Mouse (Mus musculus): Measurements from ENCODE around the gene Lrrc74a. TPM values are rescaled to one million over a fixed set of nuclear protein-coding genes. Genes with fewer than 3 reads are reported as not detected.

Gene Lrrc74a
- polyA plus RNA-seq, 1 experiment from 2014 or later = not detected

DNA sequence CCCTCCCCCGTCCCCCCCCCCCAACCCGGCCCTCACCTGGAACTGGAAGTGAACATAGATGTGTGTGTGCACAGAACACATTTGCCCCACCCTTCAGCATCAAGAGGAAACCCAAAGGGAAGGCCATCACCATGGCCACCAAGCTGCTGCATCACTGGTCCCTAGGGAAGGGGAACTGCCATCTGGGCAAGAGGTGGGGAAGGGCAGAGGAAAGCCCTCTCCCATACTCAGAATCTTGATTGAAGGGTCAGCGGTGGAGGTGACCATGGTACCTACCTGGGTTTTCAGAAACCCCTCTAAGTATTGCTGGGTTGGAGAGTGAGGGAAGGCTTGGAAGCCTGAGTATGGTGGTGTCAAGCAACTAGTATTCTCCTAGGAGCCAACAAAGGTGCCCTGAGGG lies 68.7 kb downstream of the Lrrc74a start:
- Histone ChIP-seq H3K4me3 (replicated peaks) (no peak overlapping the region), H3K9me3 (no peaks in the 10 kb centered on the region), H3K27ac (peak overlapping the region; percentile 99), H3K36me3 (no peaks in the 10 kb centered on the region), H3K4me2 (replicated peaks) (peak overlapping the region; percentile 49; the same call in 1 of the 2 replicates), H3K9ac (replicated peaks) (no peak overlapping the region), H3K27me3 (0 out of 2 replicates have a peak, but pooled peaks cover 3% of the 10 kb centered on the region), H3K4me1 (replicated peaks) (peaks cover 93% of the 10 kb centered on the region)
- WGBS = 42% methylated on average over 3 of the region's 3 CpGs
- ATAC-seq = no peak

DNA sequence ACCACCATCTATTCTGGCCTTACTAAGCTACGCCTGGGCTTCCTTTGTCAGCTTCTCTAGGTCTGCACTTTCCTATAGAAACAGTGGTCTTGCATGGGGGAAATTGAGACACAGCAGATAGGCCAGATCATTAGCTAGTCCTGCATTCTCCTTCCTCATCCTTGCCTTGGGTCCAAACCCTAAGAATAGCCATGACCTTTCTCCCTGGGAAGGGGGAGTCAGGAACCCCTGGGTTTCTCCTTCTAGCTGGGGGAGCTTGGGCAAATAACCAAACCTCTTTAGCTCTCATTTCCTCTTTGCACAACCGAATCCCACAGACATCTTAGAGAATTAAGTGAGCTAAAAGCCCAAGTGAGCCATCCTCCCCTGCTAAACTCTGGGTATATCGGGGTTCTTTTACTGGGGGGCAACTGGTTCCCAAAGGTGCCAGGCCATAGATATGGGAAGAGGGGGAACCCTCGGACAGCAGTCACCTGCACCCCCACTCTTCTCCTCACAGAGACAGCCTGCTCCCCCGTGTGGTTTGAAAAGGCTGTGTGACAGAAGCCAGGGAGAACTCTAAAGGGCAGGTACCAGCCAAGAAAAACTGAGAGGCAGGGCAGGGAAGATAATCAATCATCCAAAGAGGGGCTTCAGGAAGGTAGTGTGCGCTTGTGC lies 69.6 kb downstream of the Lrrc74a start:
- Histone ChIP-seq H3K9ac (replicated peaks) (no peak overlapping the region), H3K4me2 (replicated peaks) (no peak overlapping the region), H3K36me3 (no peaks in the 10 kb centered on the region), H3K9me3 (no peaks in the 10 kb centered on the region), H3K27me3 (0 out of 2 replicates have a peak, but pooled peaks cover 3% of the 10 kb centered on the region), H3K27ac (peak overlapping the region; percentile 99), H3K4me1 (replicated peaks) (peaks cover 100% of the 10 kb centered on the region), H3K4me3 (replicated peaks) (no peak overlapping the region)
- no peak for ATAC-seq
- WGBS = 56% methylated on average over 6 of the region's 6 CpGs

DNA sequence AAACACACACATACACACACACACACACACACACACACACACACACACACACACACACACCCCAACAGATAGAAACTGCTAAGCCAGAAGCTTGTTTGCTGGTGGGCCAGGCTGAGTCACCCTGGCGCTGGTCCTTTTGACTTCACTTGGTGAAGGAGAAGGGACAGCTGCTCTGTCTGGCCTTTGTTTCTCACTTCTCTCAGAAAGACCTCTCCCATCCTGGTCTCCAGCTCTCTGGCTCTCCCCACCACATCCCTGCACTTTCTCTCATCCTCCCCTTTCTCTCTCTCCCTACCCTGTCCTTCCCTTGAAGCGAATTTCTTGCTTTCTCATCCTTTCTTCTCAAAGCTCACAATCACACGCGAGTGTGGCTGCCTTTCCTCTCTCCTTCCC lies 70.1 kb downstream of the Lrrc74a start:
- Histone ChIP-seq H3K27me3 (0 out of 2 replicates have a peak, but pooled peaks cover 3% of the 10 kb centered on the region), H3K4me2 (replicated peaks) (no peak overlapping the region), H3K4me3 (replicated peaks) (no peak overlapping the region), H3K27ac (peak overlapping the region; percentile 99), H3K36me3 (no peaks in the 10 kb centered on the region), H3K4me1 (replicated peaks) (peaks cover 100% of the 10 kb centered on the region), H3K9me3 (no peaks in the 10 kb centered on the region), H3K9ac (replicated peaks) (0 out of 2 replicates have a peak overlapping the region, but pooled peaks have one; percentile 23)
- WGBS = 28% methylated on average over 3 of the region's 4 CpGs
- no peak for ATAC-seq

DNA sequence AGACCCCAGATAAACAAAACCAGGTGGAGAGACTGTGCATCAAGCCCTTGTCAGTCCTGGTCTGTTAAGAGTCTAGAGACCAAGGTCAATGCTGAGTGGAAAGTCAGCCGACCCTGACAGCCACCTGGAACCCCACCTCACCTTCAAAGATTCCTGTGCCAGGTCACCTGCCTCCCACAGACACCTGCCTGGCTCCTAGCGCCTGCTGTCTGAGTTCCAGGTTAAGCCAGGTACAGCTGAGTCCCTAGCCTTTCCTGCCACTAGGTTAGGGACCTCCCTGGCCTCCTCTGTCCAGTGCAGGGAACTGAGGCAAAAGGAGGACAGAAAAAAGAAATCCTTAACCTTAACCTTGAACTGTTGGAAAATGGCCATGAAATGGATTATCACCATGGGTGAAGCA lies 70.7 kb downstream of the Lrrc74a start:
- Histone ChIP-seq H3K27me3 (0 out of 2 replicates have a peak, but pooled peaks cover 3% of the 10 kb centered on the region), H3K4me2 (replicated peaks) (no peak overlapping the region), H3K4me3 (replicated peaks) (no peak overlapping the region), H3K4me1 (replicated peaks) (peaks cover 100% of the 10 kb centered on the region), H3K27ac (peak overlapping the region; percentile 99), H3K9me3 (no peaks in the 10 kb centered on the region), H3K9ac (replicated peaks) (0 out of 2 replicates have a peak overlapping the region, but pooled peaks have one; percentile 33), H3K36me3 (no peaks in the 10 kb centered on the region)
- 80% methylated on average over 2 of the region's 2 CpGs for WGBS
- ATAC-seq = no peak

DNA sequence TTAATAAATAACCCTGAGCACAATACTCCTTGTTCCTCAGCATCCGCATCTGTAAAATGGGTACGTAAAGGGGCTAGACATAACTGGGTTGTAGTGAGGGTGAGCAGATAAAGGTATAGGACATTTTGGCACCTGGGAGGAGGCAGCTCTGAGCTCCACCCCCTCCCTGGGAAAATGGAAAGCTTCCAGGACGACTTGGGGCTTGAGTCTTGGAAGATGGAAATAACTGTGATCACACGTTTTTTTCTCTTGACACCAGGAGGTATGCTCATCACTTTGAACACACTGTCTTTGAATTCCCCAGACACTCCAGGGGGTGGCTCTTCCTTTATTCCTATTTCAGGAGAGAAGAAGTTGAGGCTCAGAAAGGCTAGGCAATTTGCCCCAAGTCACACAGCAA lies 71.1 kb downstream of the Lrrc74a start:
- H3K9me3 ChIP-seq = no peaks in the 10 kb centered on the region
- WGBS = 65% methylated on average over 4 of the region's 4 CpGs
- H3K9ac ChIP-seq (replicated peaks) = peak overlapping the region; percentile 51; the same call in 1 of the 2 replicates
- no peak overlapping the region for H3K4me3 ChIP-seq (replicated peaks)
- H3K4me1 ChIP-seq (replicated peaks) = peaks cover 100% of the 10 kb centered on the region
- peak overlapping the region; percentile 99 for H3K27ac ChIP-seq
- H3K27me3 ChIP-seq = 0 out of 2 replicates have a peak, but pooled peaks cover 3% of the 10 kb centered on the region
- ATAC-seq = no peak
- H3K36me3 ChIP-seq = no peaks in the 10 kb centered on the region
- H3K4me2 ChIP-seq (replicated peaks) = no peak overlapping the region

DNA sequence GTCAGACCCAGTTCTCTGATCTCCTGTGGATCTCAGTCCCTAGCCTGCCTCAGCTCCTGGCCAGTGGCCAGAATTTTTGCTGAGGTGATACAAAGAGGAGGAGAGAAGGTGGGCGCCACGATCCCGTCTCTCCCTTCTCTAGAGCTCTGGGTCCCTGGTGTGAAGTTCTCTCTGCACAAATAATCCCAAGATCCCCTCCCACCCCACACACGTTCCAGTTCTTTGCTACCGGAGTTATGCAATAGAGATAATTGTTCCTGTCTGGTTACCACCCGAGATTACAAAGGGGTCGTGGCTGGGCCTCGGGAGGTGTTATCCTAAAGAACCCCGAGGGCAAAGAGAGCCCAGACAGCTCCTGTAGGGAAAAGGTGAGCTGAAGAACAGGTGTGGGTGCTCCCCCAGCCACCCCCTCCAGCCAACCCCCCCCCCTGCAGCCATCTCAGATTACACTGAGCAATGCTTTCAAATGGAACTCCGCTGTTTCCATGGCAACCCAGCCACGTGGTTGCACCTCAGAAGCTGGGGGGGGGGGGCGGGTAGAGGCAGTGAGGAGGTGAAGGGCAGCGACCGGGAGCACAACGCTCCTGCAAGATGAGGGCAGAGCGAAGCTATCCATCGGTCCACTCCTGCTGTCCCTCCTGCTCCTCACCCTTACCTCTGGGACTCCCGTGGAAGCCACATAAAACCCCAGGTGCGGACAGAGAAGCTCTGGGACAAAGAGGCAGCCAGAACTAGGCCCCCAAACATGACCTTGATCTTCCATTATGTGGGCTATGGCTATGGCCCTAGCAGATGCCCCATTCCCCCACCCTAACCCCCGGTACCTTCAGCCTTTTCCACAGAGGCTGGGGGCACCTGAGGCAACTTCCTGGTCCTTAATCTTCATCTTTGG lies 72.1 kb downstream of the Lrrc74a start:
- H3K9ac ChIP-seq (replicated peaks) = peak overlapping the region; percentile 60
- 3% methylated on average over 20 of the region's 20 CpGs for WGBS
- H3K27me3 ChIP-seq = 0 out of 2 replicates have a peak, but pooled peaks cover 3% of the 10 kb centered on the region
- H3K4me3 ChIP-seq (replicated peaks) = peak overlapping the region; percentile 13; the same call in 1 of the 2 replicates
- H3K27ac ChIP-seq = peak overlapping the region; percentile 99
- peaks cover 100% of the 10 kb centered on the region for H3K4me1 ChIP-seq (replicated peaks)
- peak overlapping the region; percentile 54 for H3K4me2 ChIP-seq (replicated peaks)
- no peaks in the 10 kb centered on the region for H3K9me3 ChIP-seq
- ATAC-seq = peak; percentile 5; the same call in 1 of the 2 replicates
- H3K36me3 ChIP-seq = no peaks in the 10 kb centered on the region

DNA sequence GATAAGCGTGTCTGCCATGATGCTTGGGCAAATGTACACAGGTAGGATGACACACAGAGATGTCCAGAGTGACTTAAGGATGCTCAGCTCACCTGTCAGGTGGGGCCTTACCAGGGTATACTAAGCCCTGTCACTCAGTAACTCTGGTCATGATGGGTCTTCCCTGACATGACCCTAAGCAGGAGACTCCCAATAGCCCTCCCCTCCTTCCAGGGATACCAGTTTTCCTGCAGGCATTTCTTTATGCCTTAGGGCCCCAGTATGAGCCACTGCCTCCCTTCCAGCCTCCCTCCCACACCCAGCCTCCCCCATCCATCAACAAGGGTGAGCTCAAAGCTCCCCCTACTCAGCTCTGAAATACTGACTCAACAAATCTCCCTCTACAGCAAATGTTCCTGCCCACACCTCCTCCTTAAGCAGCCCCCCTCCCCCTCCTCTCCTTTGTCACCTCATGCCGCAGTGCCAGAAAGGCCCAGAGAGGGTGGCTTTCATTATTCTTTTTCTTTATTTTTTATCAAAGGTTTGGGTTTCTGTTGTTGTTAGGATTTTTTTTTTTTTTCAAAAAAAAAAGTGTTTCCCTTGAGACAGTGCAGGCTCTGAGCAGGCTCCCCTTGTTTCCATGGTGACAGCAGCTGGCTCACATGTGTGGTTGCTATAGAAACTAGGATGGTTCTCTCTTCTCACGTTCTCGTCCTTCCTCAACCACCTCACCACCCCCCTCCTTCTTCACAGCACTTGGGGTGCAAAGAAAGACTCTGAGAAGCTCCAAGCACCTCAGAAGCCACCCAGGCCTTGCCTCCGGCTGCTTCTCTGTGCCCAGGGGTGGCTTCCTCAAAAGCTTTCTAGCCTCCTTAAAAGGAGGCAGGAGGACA lies 73.0 kb downstream of the Lrrc74a start:
- Histone ChIP-seq H3K4me3 (replicated peaks) (peak overlapping the region; percentile 13; the same call in 1 of the 2 replicates), H3K9ac (replicated peaks) (peak overlapping the region; percentile 60), H3K27ac (peak overlapping the region; percentile 99), H3K9me3 (no peaks in the 10 kb centered on the region), H3K27me3 (0 out of 2 replicates have a peak, but pooled peaks cover 3% of the 10 kb centered on the region), H3K4me2 (replicated peaks) (peak overlapping the region; percentile 54), H3K36me3 (no peaks in the 10 kb centered on the region), H3K4me1 (replicated peaks) (peaks cover 100% of the 10 kb centered on the region)
- WGBS = 8% methylated on average over 5 of the region's 5 CpGs
- ATAC-seq = peak; percentile 82

DNA sequence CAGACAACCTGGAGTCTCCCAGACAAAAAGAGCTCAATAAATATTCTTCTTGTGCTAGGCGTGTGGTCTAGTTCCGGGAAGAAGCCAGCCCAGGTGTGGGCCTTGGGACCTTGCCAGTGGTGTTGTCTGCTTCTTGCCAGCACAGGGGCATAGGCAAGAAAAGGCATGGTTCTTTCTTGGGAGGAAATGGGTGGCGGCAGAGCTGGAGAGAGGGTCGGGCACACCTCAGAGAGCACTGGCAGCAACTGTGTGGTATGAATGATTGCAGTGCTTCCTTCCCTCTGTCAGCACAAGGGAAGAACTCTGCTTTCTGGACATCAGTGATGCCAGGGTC lies 73.6 kb downstream of the Lrrc74a start:
- H3K4me2 ChIP-seq (replicated peaks) = peak overlapping the region; percentile 54
- no peaks in the 10 kb centered on the region for H3K36me3 ChIP-seq
- WGBS = 24% methylated on average over 4 of the region's 4 CpGs
- 0 out of 2 replicates have a peak, but pooled peaks cover 3% of the 10 kb centered on the region for H3K27me3 ChIP-seq
- H3K9me3 ChIP-seq = no peaks in the 10 kb centered on the region
- peak overlapping the region; percentile 99 for H3K27ac ChIP-seq
- peak overlapping the region; percentile 58 for H3K9ac ChIP-seq (replicated peaks)
- peak; percentile 5 for ATAC-seq
- no peak overlapping the region; the same call in 1 of the 2 replicates for H3K4me3 ChIP-seq (replicated peaks)
- peaks cover 99% of the 10 kb centered on the region for H3K4me1 ChIP-seq (replicated peaks)

DNA sequence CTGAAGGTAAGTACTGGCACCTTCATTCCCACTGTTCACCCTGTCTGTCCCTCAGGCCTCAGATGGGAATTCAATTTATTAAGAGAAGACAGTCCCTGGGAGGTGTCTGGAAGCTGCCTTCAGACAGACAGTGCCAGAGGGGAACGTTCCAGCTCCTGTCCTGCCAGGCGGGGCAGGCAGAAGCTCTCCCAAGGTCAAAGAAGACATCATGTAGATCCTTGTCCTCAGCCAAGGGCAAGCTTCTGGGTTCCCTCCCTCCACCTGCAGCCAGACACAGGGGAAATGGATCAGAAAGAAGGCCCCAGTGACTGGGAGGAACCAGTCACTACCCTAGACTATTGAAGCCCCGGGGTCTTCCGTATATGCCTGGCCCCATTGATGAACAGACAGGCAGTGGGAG lies 74.7 kb downstream of the Lrrc74a start:
- Histone ChIP-seq H3K9ac (replicated peaks) (no peak overlapping the region), H3K27me3 (no peaks in the 10 kb centered on the region), H3K4me1 (replicated peaks) (peaks cover 91% of the 10 kb centered on the region), H3K4me3 (replicated peaks) (no peak overlapping the region), H3K36me3 (no peaks in the 10 kb centered on the region), H3K9me3 (no peaks in the 10 kb centered on the region), H3K27ac (peak overlapping the region; percentile 99), H3K4me2 (replicated peaks) (no peak overlapping the region)
- no peak for ATAC-seq
- WGBS = 70% methylated on average over 4 of the region's 4 CpGs

DNA sequence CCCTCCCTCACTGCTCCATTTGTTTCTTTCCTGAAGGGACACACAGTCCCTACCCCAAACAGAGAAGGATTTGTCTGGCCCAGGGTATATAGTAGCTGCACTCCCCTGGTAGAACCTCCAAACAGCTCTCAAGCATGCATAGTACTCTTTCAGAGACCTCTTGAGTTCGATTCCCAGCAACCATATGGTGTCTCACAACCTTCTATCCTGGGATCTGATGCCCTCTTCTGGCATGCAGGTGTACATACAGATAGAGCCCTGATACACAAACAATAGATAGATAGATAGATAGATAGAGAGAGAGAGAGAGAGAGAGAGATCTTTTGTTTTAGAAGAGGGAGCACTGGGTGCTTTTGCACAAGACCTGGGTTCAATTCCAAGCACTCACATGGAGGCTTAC lies 75.9 kb downstream of the Lrrc74a start:
- H3K4me1 ChIP-seq (replicated peaks) = peaks cover 90% of the 10 kb centered on the region
- H3K27ac ChIP-seq = peak overlapping the region; percentile 99
- H3K36me3 ChIP-seq = no peaks in the 10 kb centered on the region
- H3K4me2 ChIP-seq (replicated peaks) = no peak overlapping the region
- H3K9ac ChIP-seq (replicated peaks) = no peak overlapping the region
- ATAC-seq = no peak
- no peaks in the 10 kb centered on the region for H3K9me3 ChIP-seq
- no peaks in the 10 kb centered on the region for H3K27me3 ChIP-seq
- WGBS = 78% methylated on average over 1 of the region's 1 CpGs
- H3K4me3 ChIP-seq (replicated peaks) = no peak overlapping the region

DNA sequence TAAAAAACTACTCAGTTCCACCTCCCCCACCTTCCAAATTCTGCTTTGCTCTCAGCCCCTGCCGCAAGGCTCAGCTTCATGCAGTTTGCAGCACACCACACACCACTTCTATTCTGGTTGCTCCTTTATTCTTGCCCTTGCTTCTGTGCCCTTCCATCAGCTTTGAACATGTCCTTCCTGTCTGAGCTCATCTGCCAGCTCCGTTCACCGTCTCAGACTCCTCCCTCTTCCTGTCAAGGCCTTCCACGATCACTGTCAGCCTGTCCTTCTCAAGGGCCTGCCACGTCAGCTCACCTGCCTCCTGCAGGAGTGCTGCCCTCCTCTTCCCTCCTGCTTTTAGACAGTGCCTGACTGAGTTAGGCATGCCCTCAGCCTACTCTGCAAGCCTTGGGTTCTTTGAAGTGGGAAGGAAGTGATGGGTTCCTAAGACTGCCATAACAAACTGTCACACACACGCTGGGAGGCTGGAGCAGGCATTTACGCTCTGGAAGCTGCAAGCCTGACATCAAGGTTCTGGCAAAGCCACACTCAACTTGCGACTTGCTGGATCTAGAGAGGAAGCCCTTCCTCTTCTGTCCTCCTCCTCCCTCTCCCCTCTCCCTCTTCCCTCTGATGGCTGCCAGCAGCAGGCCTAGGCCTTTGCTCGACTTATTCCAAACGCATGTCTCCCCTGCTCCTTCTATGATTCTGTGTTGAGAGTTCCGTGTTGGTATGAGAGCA lies 76.7 kb downstream of the Lrrc74a start:
- no peaks in the 10 kb centered on the region for H3K9me3 ChIP-seq
- no peak overlapping the region for H3K9ac ChIP-seq (replicated peaks)
- 65% methylated on average over 11 of the region's 11 CpGs for WGBS
- peak overlapping the region; percentile 83 for H3K27ac ChIP-seq
- no peak for ATAC-seq
- peaks cover 90% of the 10 kb centered on the region for H3K4me1 ChIP-seq (replicated peaks)
- no peak overlapping the region for H3K4me3 ChIP-seq (replicated peaks)
- no peak overlapping the region for H3K4me2 ChIP-seq (replicated peaks)
- H3K27me3 ChIP-seq = no peaks in the 10 kb centered on the region
- H3K36me3 ChIP-seq = no peaks in the 10 kb centered on the region

All from midbrain, embryonic 13.5 days (tissue).